In the genomic region with DNA sequence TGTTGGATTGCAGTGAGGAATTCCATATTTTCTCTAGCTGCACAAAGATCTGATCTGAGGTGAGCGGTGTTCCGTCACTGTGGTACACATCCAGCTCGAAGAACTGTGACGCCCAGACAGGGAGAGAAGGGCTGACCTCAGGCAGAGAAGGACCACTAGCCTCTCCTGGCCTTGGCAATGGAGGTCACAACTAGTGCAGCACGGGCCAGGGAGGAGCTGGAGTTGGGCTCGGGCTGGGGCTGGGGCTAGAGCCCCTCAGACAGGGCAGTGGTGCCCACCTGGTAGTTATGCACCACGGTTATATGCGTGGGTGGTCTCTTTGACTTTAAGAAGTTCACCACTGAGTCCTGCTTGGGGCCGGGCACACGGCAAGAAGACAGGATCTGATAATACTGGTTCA, we compare ENCODE assay signal across 23 mouse cellular contexts.
"Had no signal": no experiment of that assay in that cellular context is flagged by ENCODE, and none has a peak within 500 bp of the region (broad histone marks: within the 10 kb centered on the region; RNA-seq: fewer than 3 reads in every experiment).

No protein-coding gene starts in this region.

- H3K27ac ChIP-seq: kidney, embryonic 15.5 days; left cerebral cortex, adult 2 months; limb, embryonic 12.5 days; limb, embryonic 15.5 days; liver, embryonic 14.5 days; lung, embryonic 15.5 days; midbrain, embryonic 10.5 days; midbrain, embryonic 13.5 days; neural tube, embryonic 13.5 days; stomach, postnatal 0 days had no signal

- DNase-seq: kidney, adult 8-10 months; kidney, postnatal 10 days; kidney, postnatal 36 days; layer of hippocampus, postnatal 36 days; left cerebral cortex, postnatal 4 days; liver, postnatal 0 days; lung, postnatal 10 days; thymus, adult 2 months; thymus, postnatal 14 days; thymus, postnatal 4 days had no signal

- H3K9me3 ChIP-seq: kidney, embryonic 15.5 days; limb, embryonic 12.5 days; limb, embryonic 15.5 days; lung, embryonic 15.5 days; midbrain, embryonic 10.5 days; midbrain, embryonic 13.5 days; neural tube, embryonic 13.5 days had no signal

- H3K4me3 ChIP-seq: kidney, embryonic 15.5 days; left cerebral cortex, adult 2 months; limb, embryonic 12.5 days; limb, embryonic 15.5 days; lung, embryonic 15.5 days; midbrain, embryonic 10.5 days; midbrain, embryonic 13.5 days; myocyte; neural tube, embryonic 13.5 days had no signal

- H3K4me1 ChIP-seq: kidney, embryonic 15.5 days; limb, embryonic 12.5 days; limb, embryonic 15.5 days; lung, embryonic 15.5 days; midbrain, embryonic 10.5 days had no signal

- H3K4me2 ChIP-seq: kidney, embryonic 15.5 days; limb, embryonic 12.5 days; limb, embryonic 15.5 days; liver, embryonic 11.5 days; lung, embryonic 15.5 days; midbrain, embryonic 13.5 days; neural tube, embryonic 13.5 days had no signal

- H3K9ac ChIP-seq: kidney, embryonic 15.5 days; limb, embryonic 12.5 days; limb, embryonic 15.5 days; liver, embryonic 14.5 days; liver, postnatal 0 days; lung, embryonic 15.5 days; midbrain, embryonic 13.5 days; neural tube, embryonic 13.5 days had no signal

- H3K27me3 ChIP-seq: kidney, embryonic 15.5 days; limb, embryonic 12.5 days; limb, embryonic 15.5 days; lung, embryonic 15.5 days; midbrain, embryonic 13.5 days; neural tube, embryonic 13.5 days had no signal

- ATAC-seq: liver, postnatal 0 days; midbrain, embryonic 13.5 days; midbrain, embryonic 16.5 days had no signal
